Mouse (Mus musculus): ENCODE data around the gene Tchh. TPM values are rescaled to one million over a fixed set of nuclear protein-coding genes. Genes with fewer than 3 reads are reported as not detected.

Gene Tchh
- 5.7 and 6.7 TPM in 2 replicates for polyA plus RNA-seq (2015; fragmentation: Nextera tagmentation; extraction: Ambion mirVana)

DNA sequence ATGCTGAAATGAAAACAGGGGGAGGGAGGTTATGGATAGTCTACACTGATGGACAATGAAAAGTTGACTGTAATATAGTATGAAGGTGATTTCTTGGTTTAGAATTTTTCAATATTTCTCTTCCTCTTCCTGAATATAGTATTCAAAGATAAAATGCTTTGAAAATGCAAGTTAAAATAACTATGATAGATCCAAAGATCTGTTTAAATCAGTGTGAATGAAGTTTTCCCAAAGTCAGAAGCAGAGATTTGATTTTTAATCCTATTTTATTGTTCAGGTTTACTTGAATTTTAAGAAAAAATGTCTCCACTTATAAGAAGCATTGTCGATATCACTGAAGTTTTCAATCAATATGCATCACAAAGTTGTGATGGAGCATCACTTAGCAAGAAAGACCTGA, at the start of gene Tchh:
Tchh (plus strand) TSS at position 301 of the 400 bp plus-strand sequence.
- Histone ChIP-seq H3K27ac (ENCODE audit: low read length) (no peak within 1 kb of the TSS), H3K4me1 (ENCODE audit: insufficient read depth, low read length) (peaks cover 24% of the 10 kb centered on the region), H3K27me3 (ENCODE audit: insufficient read depth, low read length) (peaks cover 28% of the 10 kb centered on the region), H3K9me3 (ENCODE audit: low read length) (no peaks in the 10 kb centered on the region), H3K4me2 (replicated peaks; ENCODE audit: low read depth, low read length) (peak within 1 kb of the TSS; percentile 67), H3K4me3 (ENCODE audit: low read length) (peak within 1 kb of the TSS; percentile 57; the same call in 1 of the 2 replicates), H3K36me3 (ENCODE audit: insufficient read depth, low read length) (no peaks in the 10 kb centered on the region), H3K9ac (replicated peaks; ENCODE audit: low read length) (no peak within 1 kb of the TSS)
- no peak for ATAC-seq (ENCODE audit: low FRiP score, low TSS enrichment)
- WGBS = 91% methylated on average over 1 of the region's 1 CpGs

DNA sequence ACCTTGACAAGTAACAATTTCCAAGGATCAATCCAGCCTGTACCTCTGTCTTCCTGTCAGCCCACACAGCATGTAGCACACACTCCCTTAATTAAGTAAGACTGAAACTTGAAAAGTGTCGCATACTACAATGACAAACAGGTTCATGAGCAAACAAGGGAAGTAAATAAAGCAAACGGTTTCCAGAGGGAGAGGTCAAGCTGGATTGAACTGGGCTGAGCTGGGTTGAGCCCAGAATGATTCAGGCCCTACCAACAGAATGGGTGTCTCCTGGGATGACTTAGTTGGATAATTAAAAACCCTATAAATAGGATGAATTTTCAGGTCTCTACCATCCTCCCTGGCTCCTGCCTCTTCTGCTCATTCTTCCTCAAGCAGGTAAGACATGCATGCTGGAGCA, 48.8 kb upstream of the Tchh start, which contains the start of gene Rptn:
Rptn (plus strand) TSS at position 334 of the 400 bp plus-strand sequence.
- Histone ChIP-seq H3K9ac (replicated peaks; ENCODE audit: low read length) (no peak within 1 kb of the TSS), H3K27ac (ENCODE audit: low read length) (no peak within 1 kb of the TSS), H3K4me2 (replicated peaks; ENCODE audit: low read depth, low read length) (no peak within 1 kb of the TSS), H3K36me3 (ENCODE audit: insufficient read depth, low read length) (no peaks in the 10 kb centered on the region), H3K4me3 (ENCODE audit: low read length) (no peak within 1 kb of the TSS), H3K27me3 (ENCODE audit: insufficient read depth, low read length) (no peaks in the 10 kb centered on the region), H3K9me3 (ENCODE audit: low read length) (no peaks in the 10 kb centered on the region), H3K4me1 (ENCODE audit: insufficient read depth, low read length) (no peaks in the 10 kb centered on the region)
- 68% methylated on average over 2 of the region's 2 CpGs for WGBS
- ATAC-seq (ENCODE audit: low FRiP score, low TSS enrichment) = no peak

DNA sequence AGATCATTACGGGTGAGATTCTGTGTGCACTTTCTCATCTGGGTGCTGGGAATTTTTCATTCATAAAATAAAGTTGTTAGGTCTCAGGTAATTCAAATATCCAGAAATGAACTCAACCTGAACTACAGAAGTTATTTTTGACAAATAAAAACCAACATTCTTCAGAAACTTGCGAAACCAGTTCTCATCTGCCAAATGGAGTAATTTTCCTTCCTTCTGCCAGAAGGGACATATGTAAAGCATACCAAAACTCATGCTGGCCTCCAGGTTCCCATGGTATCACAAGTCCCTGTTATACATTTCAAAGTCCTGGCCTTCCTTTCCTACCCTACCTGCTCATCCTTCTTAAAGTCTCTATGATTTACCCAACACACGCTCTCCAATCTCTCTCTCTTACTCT, 38.2 kb upstream of the Tchh start:
- no peaks in the 10 kb centered on the region for H3K4me1 ChIP-seq (ENCODE audit: insufficient read depth, low read length)
- H3K36me3 ChIP-seq (ENCODE audit: insufficient read depth, low read length) = no peaks in the 10 kb centered on the region
- no peaks in the 10 kb centered on the region for H3K27me3 ChIP-seq (ENCODE audit: insufficient read depth, low read length)
- no peak overlapping the region for H3K9ac ChIP-seq (replicated peaks; ENCODE audit: low read length)
- H3K4me2 ChIP-seq (replicated peaks; ENCODE audit: low read depth, low read length) = no peak overlapping the region
- H3K4me3 ChIP-seq (ENCODE audit: low read length) = no peak overlapping the region
- H3K9me3 ChIP-seq (ENCODE audit: low read length) = no peaks in the 10 kb centered on the region
- ATAC-seq (ENCODE audit: low FRiP score, low TSS enrichment) = no peak
- no peak overlapping the region for H3K27ac ChIP-seq (ENCODE audit: low read length)
- 91% methylated on average over 3 of the region's 3 CpGs for WGBS

DNA sequence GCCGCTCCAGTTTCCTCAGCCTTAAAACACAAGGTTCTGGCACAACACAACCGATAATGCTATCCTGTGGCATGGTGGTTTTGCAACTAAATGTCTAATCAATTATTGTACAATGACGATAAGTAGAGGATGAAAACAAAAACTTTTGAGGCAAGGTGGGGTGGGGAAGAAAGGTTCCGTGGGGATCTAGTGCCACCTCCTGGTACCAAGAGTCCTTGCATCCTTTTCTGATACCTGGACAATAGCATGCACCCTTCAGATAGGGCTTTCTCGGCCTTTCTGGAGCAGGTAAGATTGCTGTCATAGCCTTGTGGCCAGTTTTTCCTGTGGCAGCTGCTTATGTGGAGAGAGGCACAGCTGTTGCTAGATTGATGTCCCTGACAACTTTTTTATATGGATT, 35.1 kb upstream of the Tchh start:
- Histone ChIP-seq H3K9me3 (ENCODE audit: low read length) (no peaks in the 10 kb centered on the region), H3K4me2 (replicated peaks; ENCODE audit: low read depth, low read length) (no peak overlapping the region), H3K4me1 (ENCODE audit: insufficient read depth, low read length) (no peaks in the 10 kb centered on the region), H3K36me3 (ENCODE audit: insufficient read depth, low read length) (no peaks in the 10 kb centered on the region), H3K27ac (ENCODE audit: low read length) (no peak overlapping the region), H3K27me3 (ENCODE audit: insufficient read depth, low read length) (no peaks in the 10 kb centered on the region), H3K9ac (replicated peaks; ENCODE audit: low read length) (no peak overlapping the region), H3K4me3 (ENCODE audit: low read length) (no peak overlapping the region)
- 30% methylated on average over 5 of the region's 5 CpGs for WGBS
- peak; percentile 63; the same call in 1 of the 2 replicates for ATAC-seq (ENCODE audit: low FRiP score, low TSS enrichment)

DNA sequence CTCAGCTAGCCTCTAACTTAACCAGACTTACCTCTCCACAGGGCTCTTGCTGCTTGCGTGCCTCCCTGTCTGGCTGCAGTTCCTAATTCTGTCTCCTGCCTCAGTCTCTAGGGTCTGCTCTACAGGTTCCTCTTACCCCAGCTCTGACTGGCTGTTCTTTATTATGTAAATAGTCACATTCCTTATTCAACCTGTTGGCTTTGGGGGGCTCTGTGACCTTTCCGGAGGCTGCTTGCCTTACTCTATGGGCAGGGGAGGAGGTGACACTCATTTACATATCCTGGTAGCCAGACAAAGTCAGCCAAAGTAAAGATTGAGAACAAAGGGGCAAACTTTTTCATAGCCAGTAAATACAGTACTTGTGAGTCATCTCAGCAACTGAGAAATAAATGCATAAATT, 30.2 kb upstream of the Tchh start:
- no peak overlapping the region for H3K4me2 ChIP-seq (replicated peaks; ENCODE audit: low read depth, low read length)
- H3K4me1 ChIP-seq (ENCODE audit: insufficient read depth, low read length) = no peaks in the 10 kb centered on the region
- no peak overlapping the region for H3K4me3 ChIP-seq (ENCODE audit: low read length)
- H3K9me3 ChIP-seq (ENCODE audit: low read length) = no peaks in the 10 kb centered on the region
- H3K27ac ChIP-seq (ENCODE audit: low read length) = no peak overlapping the region
- 25% methylated on average over 2 of the region's 2 CpGs for WGBS
- no peaks in the 10 kb centered on the region for H3K36me3 ChIP-seq (ENCODE audit: insufficient read depth, low read length)
- no peaks in the 10 kb centered on the region for H3K27me3 ChIP-seq (ENCODE audit: insufficient read depth, low read length)
- ATAC-seq (ENCODE audit: low FRiP score, low TSS enrichment) = no peak
- H3K9ac ChIP-seq (replicated peaks; ENCODE audit: low read length) = no peak overlapping the region

DNA sequence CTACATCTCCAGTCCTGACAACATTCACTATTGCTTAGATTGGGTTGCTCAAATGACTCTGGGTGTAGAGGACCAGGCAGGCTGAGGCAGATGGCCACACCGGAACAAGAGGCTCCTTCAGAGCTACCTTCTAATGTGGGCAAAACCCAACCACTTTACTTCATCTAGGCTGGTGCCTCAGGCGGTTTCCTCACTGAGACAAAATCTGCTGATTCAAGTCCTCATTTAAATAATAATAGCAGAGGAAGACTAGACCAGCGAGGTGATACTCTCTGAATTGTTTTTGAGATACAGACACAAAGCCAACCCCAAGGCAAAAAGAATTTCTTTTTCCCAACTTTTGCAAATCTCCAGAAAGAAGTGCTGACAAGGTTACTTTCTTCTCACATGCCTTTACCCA, 10.5 kb upstream of the Tchh start:
- Histone ChIP-seq H3K36me3 (ENCODE audit: insufficient read depth, low read length) (no peaks in the 10 kb centered on the region), H3K4me1 (ENCODE audit: insufficient read depth, low read length) (no peaks in the 10 kb centered on the region), H3K4me2 (replicated peaks; ENCODE audit: low read depth, low read length) (no peak overlapping the region), H3K9ac (replicated peaks; ENCODE audit: low read length) (no peak overlapping the region), H3K4me3 (ENCODE audit: low read length) (no peak overlapping the region), H3K27ac (ENCODE audit: low read length) (no peak overlapping the region), H3K9me3 (ENCODE audit: low read length) (no peaks in the 10 kb centered on the region), H3K27me3 (ENCODE audit: insufficient read depth, low read length) (no peaks in the 10 kb centered on the region)
- 66% methylated on average over 3 of the region's 3 CpGs for WGBS
- no peak for ATAC-seq (ENCODE audit: low FRiP score, low TSS enrichment)

DNA sequence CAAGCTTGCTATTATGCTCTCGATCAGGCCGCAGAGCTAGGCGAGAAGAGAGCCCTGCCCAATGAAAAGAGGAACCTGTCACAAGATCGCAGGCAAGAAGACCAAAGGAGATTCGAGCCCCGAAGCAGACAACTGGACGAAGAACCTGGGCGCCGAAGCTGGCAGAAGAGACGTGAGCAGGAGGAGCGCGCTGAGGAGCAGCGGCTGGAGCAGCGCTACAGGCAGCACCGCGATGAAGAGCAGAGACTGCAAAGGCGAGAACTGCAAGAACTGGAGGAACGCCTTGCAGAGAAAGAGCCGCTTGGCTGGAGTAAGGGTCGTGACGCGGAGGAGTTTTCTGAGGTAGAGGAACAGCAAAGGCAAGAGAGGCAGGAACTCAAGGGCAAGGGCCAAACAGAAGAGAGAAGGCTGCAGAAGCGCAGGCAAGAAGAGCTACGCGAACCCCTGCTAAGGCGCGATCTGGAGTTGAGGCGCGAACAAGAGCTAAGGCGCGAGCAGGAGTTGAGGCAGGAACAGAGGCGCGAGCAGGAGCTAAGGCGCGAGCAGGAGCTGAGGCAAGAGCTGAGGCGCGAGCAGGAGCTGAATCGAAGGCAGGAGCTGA, 1.5 kb downstream of the Tchh start:
- Histone ChIP-seq H3K27ac (ENCODE audit: low read length) (no peak overlapping the region), H3K4me1 (ENCODE audit: insufficient read depth, low read length) (peaks cover 29% of the 10 kb centered on the region), H3K27me3 (ENCODE audit: insufficient read depth, low read length) (peaks cover 28% of the 10 kb centered on the region), H3K9ac (replicated peaks; ENCODE audit: low read length) (peak overlapping the region; percentile 65), H3K36me3 (ENCODE audit: insufficient read depth, low read length) (no peaks in the 10 kb centered on the region), H3K4me3 (ENCODE audit: low read length) (peak overlapping the region; percentile 57), H3K9me3 (ENCODE audit: low read length) (no peaks in the 10 kb centered on the region), H3K4me2 (replicated peaks; ENCODE audit: low read depth, low read length) (peak overlapping the region; percentile 67)
- no peak for ATAC-seq (ENCODE audit: low FRiP score, low TSS enrichment)
- WGBS = under 1% methylated on average over 38 of the region's 38 CpGs

DNA sequence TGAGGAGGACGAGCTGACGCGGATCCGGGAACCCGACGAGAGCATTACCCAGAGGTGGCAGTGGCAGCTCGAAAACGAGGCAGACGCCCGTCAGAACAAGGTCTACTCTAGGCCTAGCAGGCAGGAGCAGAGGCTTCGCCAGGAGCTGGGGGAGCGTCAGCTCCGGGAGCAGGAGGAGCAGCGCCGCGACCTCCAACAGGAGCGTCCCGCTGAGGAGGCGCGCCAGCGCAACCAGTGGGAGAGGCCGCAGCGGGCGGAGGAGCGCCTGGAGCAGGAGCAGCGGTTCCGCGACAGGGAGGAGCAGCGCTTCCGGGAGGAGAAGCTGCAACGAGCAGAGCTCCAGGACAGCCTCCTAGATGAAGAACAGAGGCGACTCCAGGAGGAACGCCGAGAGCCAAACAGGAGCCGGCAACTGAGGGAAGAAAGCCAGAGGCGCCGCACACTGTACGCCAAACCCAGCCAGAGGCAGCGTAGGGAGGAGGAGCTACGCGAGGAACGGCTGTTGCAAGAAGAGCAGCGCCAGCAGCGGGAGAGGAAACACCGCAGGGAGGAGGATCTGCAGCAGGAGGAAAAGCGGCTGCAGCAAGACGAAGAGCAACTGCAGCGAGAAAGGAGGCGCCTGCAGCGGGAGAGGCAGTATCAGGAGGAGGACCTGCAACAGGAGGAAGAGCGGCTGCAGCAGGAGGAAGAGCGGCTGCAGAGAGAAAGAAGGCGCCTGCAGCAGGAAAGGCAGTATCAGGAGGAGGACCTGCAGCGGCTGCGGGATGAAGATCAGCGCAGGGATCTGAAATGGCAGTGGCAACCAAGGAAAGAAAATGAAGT, 2.4 kb downstream of the Tchh start:
- Histone ChIP-seq H3K4me2 (replicated peaks; ENCODE audit: low read depth, low read length) (peak overlapping the region; percentile 67), H3K36me3 (ENCODE audit: insufficient read depth, low read length) (no peaks in the 10 kb centered on the region), H3K27ac (ENCODE audit: low read length) (peak overlapping the region; percentile 75), H3K4me3 (ENCODE audit: low read length) (peak overlapping the region; percentile 57), H3K4me1 (ENCODE audit: insufficient read depth, low read length) (peaks cover 29% of the 10 kb centered on the region), H3K9ac (replicated peaks; ENCODE audit: low read length) (peak overlapping the region; percentile 65), H3K27me3 (ENCODE audit: insufficient read depth, low read length) (peaks cover 28% of the 10 kb centered on the region), H3K9me3 (ENCODE audit: low read length) (no peaks in the 10 kb centered on the region)
- WGBS = under 1% methylated on average over 56 of the region's 56 CpGs
- peak; percentile 88 for ATAC-seq (ENCODE audit: low FRiP score, low TSS enrichment)

DNA sequence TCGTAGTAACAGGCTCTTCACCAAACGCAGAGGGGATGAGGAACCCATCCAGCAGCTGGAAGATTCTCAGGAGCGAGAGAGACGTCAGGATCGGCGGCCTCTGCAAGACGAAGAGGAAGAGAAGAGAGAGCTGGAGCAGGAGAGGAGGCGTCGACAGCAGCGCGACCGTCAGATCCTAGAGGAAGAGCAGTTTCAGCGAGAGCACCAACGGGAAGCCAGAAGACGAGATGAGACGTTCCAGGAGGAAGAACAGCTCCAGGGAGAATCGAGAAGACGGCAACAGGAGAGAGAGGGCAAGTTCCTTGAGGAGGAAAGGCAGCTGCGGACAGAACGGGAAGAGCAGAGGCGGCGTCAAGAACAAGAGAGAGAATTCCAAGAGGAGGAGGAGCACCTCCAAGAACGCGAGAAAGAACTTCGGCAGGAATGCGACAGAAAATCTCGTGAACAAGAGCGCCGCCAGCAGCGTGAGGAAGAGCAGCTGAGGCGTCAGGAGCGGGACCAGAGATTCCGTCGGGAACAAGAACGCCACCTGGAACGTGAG, 3.1 kb downstream of the Tchh start:
- ATAC-seq (ENCODE audit: low FRiP score, low TSS enrichment) = peak; percentile 18; the same call in 1 of the 2 replicates
- Histone ChIP-seq H3K9me3 (ENCODE audit: low read length) (no peaks in the 10 kb centered on the region), H3K9ac (replicated peaks; ENCODE audit: low read length) (peak overlapping the region; percentile 65), H3K27ac (ENCODE audit: low read length) (peak overlapping the region; percentile 75; the same call in 1 of the 2 replicates), H3K4me3 (ENCODE audit: low read length) (peak overlapping the region; percentile 57), H3K36me3 (ENCODE audit: insufficient read depth, low read length) (no peaks in the 10 kb centered on the region), H3K4me1 (ENCODE audit: insufficient read depth, low read length) (peaks cover 29% of the 10 kb centered on the region), H3K27me3 (ENCODE audit: insufficient read depth, low read length) (peaks cover 33% of the 10 kb centered on the region), H3K4me2 (replicated peaks; ENCODE audit: low read depth, low read length) (peak overlapping the region; percentile 67)
- WGBS = under 1% methylated on average over 36 of the region's 36 CpGs

All from kidney, embryonic 16.5 days (tissue).